26 mouse cellular contexts compared by ENCODE assay signal in genomic region chr3:146370553-146371095, GRCm38 (mm10).
"Had no signal": no experiment of that assay in that cellular context is flagged by ENCODE, and none has a peak within 500 bp of the region (broad histone marks: within the 10 kb centered on the region; RNA-seq: fewer than 3 reads in every experiment).

No protein-coding gene starts in this region.

- H3K4me2 ChIP-seq: heart, embryonic 13.5 days; heart, embryonic 15.5 days; hindbrain, embryonic 12.5 days; hindbrain, embryonic 14.5 days; intestine, embryonic 15.5 days; kidney, embryonic 15.5 days; limb, embryonic 13.5 days; limb, embryonic 15.5 days had no signal

- ATAC-seq: forebrain, embryonic 16.5 days; hindbrain, embryonic 16.5 days; inflammation-experienced regulatory T-cells, adult 6 months; intestine, embryonic 15.5 days had no signal

- H3K27me3 ChIP-seq: heart, embryonic 13.5 days; heart, embryonic 15.5 days; intestine, embryonic 15.5 days; kidney, embryonic 15.5 days; limb, embryonic 13.5 days; limb, embryonic 15.5 days had no signal

- H3K9ac ChIP-seq: heart, embryonic 13.5 days; heart, embryonic 15.5 days; hindbrain, embryonic 12.5 days; hindbrain, embryonic 14.5 days; intestine, embryonic 15.5 days; kidney, embryonic 15.5 days; limb, embryonic 13.5 days; limb, embryonic 15.5 days had no signal

- H3K4me3 ChIP-seq: gastrocnemius, adult 2 months; heart, adult 2 months; heart, embryonic 13.5 days; heart, embryonic 15.5 days; hindbrain, embryonic 10.5 days; hindbrain, embryonic 12.5 days; intestine, embryonic 15.5 days; kidney, embryonic 15.5 days; limb, embryonic 13.5 days; limb, embryonic 15.5 days had no signal

- H3K9me3 ChIP-seq: heart, embryonic 13.5 days; heart, embryonic 15.5 days; hindbrain, embryonic 10.5 days; hindbrain, embryonic 12.5 days; intestine, embryonic 15.5 days; kidney, embryonic 15.5 days; limb, embryonic 13.5 days; limb, embryonic 15.5 days had no signal

- H3K27ac ChIP-seq: gastrocnemius, adult 2 months; heart, adult 2 months; heart, embryonic 13.5 days; heart, embryonic 15.5 days; hindbrain, embryonic 10.5 days; hindbrain, embryonic 12.5 days; hindbrain, embryonic 14.5 days; intestine, embryonic 15.5 days; kidney, embryonic 15.5 days; kidney, postnatal 0 days; limb, embryonic 13.5 days; limb, embryonic 15.5 days had no signal

- DNase-seq: gastrocnemius, adult 2 months; gastrocnemius, postnatal 10 days; gastrocnemius, postnatal 25 days; heart, adult 2 months; heart, postnatal 4 days; kidney, adult 11 months; kidney, adult 2 months; kidney, adult 9 months; kidney, postnatal 14 days; kidney, postnatal 36 days; layer of hippocampus, adult 9-11 months; layer of hippocampus, postnatal 36 days; left cerebral cortex, postnatal 4 days had no signal

- H3K36me3 ChIP-seq: heart, embryonic 13.5 days; heart, embryonic 15.5 days; hindbrain, embryonic 10.5 days; hindbrain, embryonic 12.5 days; intestine, embryonic 15.5 days; kidney, embryonic 15.5 days; limb, embryonic 13.5 days; limb, embryonic 15.5 days had no signal

- H3K4me1 ChIP-seq: heart, embryonic 13.5 days; heart, embryonic 15.5 days; intestine, embryonic 15.5 days; limb, embryonic 13.5 days; limb, embryonic 15.5 days had no signal
